Mouse (Mus musculus) forebrain, embryonic 14.5 days (tissue): ENCODE measurements at regions not wholly inside any gene's neighbourhood (a gene's known extent, or its start where the extent isn't known, plus 50 kb on each side); places are given as distances from the start of the nearest gene placed in this dataset.

Source experiments
- ATAC-seq: fragments of 200-750 bp; cut with Nextera tagmentation; 2 replicates; pipeline ENCODE4 v1.8.0; 2017; ENCODE audit warnings: mild to moderate bottlenecking, moderate library complexity
- DNase-seq: peaks from one replicate; pipeline ENCODE4 v3.0.0-alpha.2; 2015; ENCODE audit warnings: low spot score
- H3K27ac ChIP-seq: fragments of 300-500 bp; sonication (generic); 2 replicates; pipeline ENCODE4 v1.5.1; 2014; ENCODE audit warnings: low read depth, mild to moderate bottlenecking, control low read depth, low read length, moderate library complexity
- H3K27me3 ChIP-seq: fragments of 300-500 bp; sonication (generic); replicated peaks from 2 replicates; pipeline ENCODE4 v1.6.1; 2014; ENCODE audit warnings: low read length, control low read depth, mixed read lengths; ENCODE audit not compliant: control insufficient read depth, insufficient read depth
- H3K36me3 ChIP-seq: fragments of 300-500 bp; sonication (generic); 2 replicates; pipeline ENCODE4 v1.6.1; 2014; ENCODE audit warnings: low read length, control low read depth; ENCODE audit not compliant: control insufficient read depth, insufficient read depth
- H3K4me1 ChIP-seq: fragments of 300-500 bp; sonication (generic); 2 replicates; pipeline ENCODE4 v1.6.1; 2014; ENCODE audit warnings: antibody characterized with exemption, low read length, control low read depth; ENCODE audit not compliant: control insufficient read depth, insufficient read depth
- H3K4me2 ChIP-seq: fragments of 300-500 bp; sonication (generic); 2 replicates; pipeline ENCODE4 v1.6.1; 2014; ENCODE audit warnings: mild to moderate bottlenecking, control low read depth, low read length
- H3K4me3 ChIP-seq: fragments of 300-500 bp; sonication (generic); 2 replicates; pipeline ENCODE4 v1.5.1; 2014; ENCODE audit warnings: low read depth, low read length, control low read depth
- H3K9ac ChIP-seq: fragments of 300-500 bp; sonication (generic); 2 replicates; pipeline ENCODE4 v1.6.1; 2014; ENCODE audit warnings: mild to moderate bottlenecking, low read length, control low read depth, moderate library complexity
- H3K9me3 ChIP-seq: fragments of 300-500 bp; sonication (generic); replicated peaks from 2 replicates; pipeline ENCODE4 v1.6.1; 2016; ENCODE audit warnings: low read length, control low read depth, mixed read lengths; ENCODE audit not compliant: control insufficient read depth
- WGBS: fragments of 180-500 bp; shearing (Covaris S2); extraction: QIAGEN DNeasy Blood & Tissue Kit; methylation state at CpG from one replicate; pipeline ENCODE4 v1.1.7; 2014; 5-methylcytosine and 5-hydroxymethylcytosine counted together

GRCm38 (mm10) chr10:38147421-38147820, 674.2 kb downstream of the Rfpl4b start:
- ATAC-seq (no peak), DNase-seq (no peak)
- WGBS = 92% methylated on average over 2 of the region's 2 CpGs
- no peaks in the 10 kb centered on the region for H3K4me1 ChIP-seq
- no peaks in the 10 kb centered on the region for H3K9me3 ChIP-seq
- H3K4me3 ChIP-seq = no peak overlapping the region
- no peaks in the 10 kb centered on the region for H3K27me3 ChIP-seq
- no peak overlapping the region for H3K9ac ChIP-seq
- H3K27ac ChIP-seq = no peak overlapping the region
- H3K36me3 ChIP-seq = no peaks in the 10 kb centered on the region
- no peak overlapping the region for H3K4me2 ChIP-seq

GRCm38 (mm10) chr10:38139196-38139595, 682.4 kb downstream of the Rfpl4b start:
- H3K9ac ChIP-seq = no peak overlapping the region
- no peak overlapping the region for H3K27ac ChIP-seq
- no peak overlapping the region for H3K4me2 ChIP-seq
- no peaks in the 10 kb centered on the region for H3K9me3 ChIP-seq
- no peaks in the 10 kb centered on the region for H3K27me3 ChIP-seq
- H3K4me3 ChIP-seq = no peak overlapping the region
- no peaks in the 10 kb centered on the region for H3K4me1 ChIP-seq
- no peak for ATAC-seq
- no peaks in the 10 kb centered on the region for H3K36me3 ChIP-seq
- DNase-seq = no peak

GRCm38 (mm10) chr10:38121911-38122573, 699.5 kb downstream of the Rfpl4b start:
- ATAC-seq (no peak), DNase-seq (peak; percentile 13)
- H3K9me3 ChIP-seq = no peaks in the 10 kb centered on the region
- no peaks in the 10 kb centered on the region for H3K4me1 ChIP-seq
- no peak overlapping the region for H3K27ac ChIP-seq
- H3K4me3 ChIP-seq = no peak overlapping the region
- no peak overlapping the region for H3K9ac ChIP-seq
- H3K4me2 ChIP-seq = no peak overlapping the region
- H3K27me3 ChIP-seq = no peaks in the 10 kb centered on the region
- no peaks in the 10 kb centered on the region for H3K36me3 ChIP-seq
- WGBS = 81% methylated on average over 3 of the region's 3 CpGs

GRCm38 (mm10) chr10:38118601-38119000, 703.0 kb downstream of the Rfpl4b start:
- 89% methylated on average over 1 of the region's 1 CpGs for WGBS
- Histone ChIP-seq H3K27me3 (no peaks in the 10 kb centered on the region), H3K9me3 (no peaks in the 10 kb centered on the region), H3K4me3 (no peak overlapping the region), H3K4me2 (no peak overlapping the region), H3K27ac (no peak overlapping the region), H3K9ac (no peak overlapping the region), H3K4me1 (no peaks in the 10 kb centered on the region), H3K36me3 (no peaks in the 10 kb centered on the region)
- DNase-seq = no peak
- no peak for ATAC-seq

GRCm38 (mm10) chr10:38116516-38116915, 705.1 kb downstream of the Rfpl4b start:
- Histone ChIP-seq H3K36me3 (no peaks in the 10 kb centered on the region), H3K27me3 (no peaks in the 10 kb centered on the region), H3K4me2 (no peak overlapping the region), H3K4me3 (no peak overlapping the region), H3K9me3 (no peaks in the 10 kb centered on the region), H3K27ac (no peak overlapping the region), H3K9ac (no peak overlapping the region), H3K4me1 (no peaks in the 10 kb centered on the region)
- DNase-seq (no peak), ATAC-seq (no peak)
- WGBS = 83% methylated on average over 1 of the region's 1 CpGs

GRCm38 (mm10) chr10:38114194-38114593, 707.4 kb downstream of the Rfpl4b start:
- ATAC-seq (no peak), DNase-seq (no peak)
- WGBS = 88% methylated on average over 2 of the region's 2 CpGs
- H3K27ac ChIP-seq = no peak overlapping the region
- H3K4me3 ChIP-seq = no peak overlapping the region
- H3K9me3 ChIP-seq = no peaks in the 10 kb centered on the region
- H3K9ac ChIP-seq = no peak overlapping the region
- H3K4me1 ChIP-seq = no peaks in the 10 kb centered on the region
- no peak overlapping the region for H3K4me2 ChIP-seq
- no peaks in the 10 kb centered on the region for H3K27me3 ChIP-seq
- H3K36me3 ChIP-seq = no peaks in the 10 kb centered on the region

- WGBS = 64% methylated on average over 6 of the region's 6 CpGs
- no peak for DNase-seq
Measured at GRCm38 (mm10) chr10:38108591-38108990, 713.0 kb downstream of the Rfpl4b start.

GRCm38 (mm10) chr10:38103570-38103969, 718.0 kb downstream of the Rfpl4b start:
- no peaks in the 10 kb centered on the region for H3K36me3 ChIP-seq
- no peak overlapping the region for H3K4me3 ChIP-seq
- no peaks in the 10 kb centered on the region for H3K9me3 ChIP-seq
- H3K4me1 ChIP-seq = no peaks in the 10 kb centered on the region
- peak; percentile 87 for ATAC-seq
- no peak overlapping the region for H3K27ac ChIP-seq
- DNase-seq = peak; percentile 79
- no peak overlapping the region for H3K4me2 ChIP-seq
- H3K27me3 ChIP-seq = no peaks in the 10 kb centered on the region
- 32% methylated on average over 1 of the region's 1 CpGs for WGBS
- no peak overlapping the region for H3K9ac ChIP-seq

More at GRCm38 (mm10) chr10:38108591-38108990, 713.0 kb downstream of the Rfpl4b start:
- H3K4me1 ChIP-seq = no peaks in the 10 kb centered on the region
- H3K27me3 ChIP-seq = no peaks in the 10 kb centered on the region
- no peak overlapping the region for H3K9ac ChIP-seq
- no peak overlapping the region for H3K27ac ChIP-seq
- ATAC-seq = no peak
- H3K4me2 ChIP-seq = no peak overlapping the region
- no peaks in the 10 kb centered on the region for H3K9me3 ChIP-seq
- H3K36me3 ChIP-seq = no peaks in the 10 kb centered on the region
- no peak overlapping the region for H3K4me3 ChIP-seq

- Histone ChIP-seq H3K4me2 (no peak overlapping the region), H3K9me3 (no peaks in the 10 kb centered on the region), H3K27me3 (no peaks in the 10 kb centered on the region), H3K4me3 (no peak overlapping the region), H3K4me1 (no peaks in the 10 kb centered on the region), H3K36me3 (no peaks in the 10 kb centered on the region), H3K27ac (no peak overlapping the region), H3K9ac (no peak overlapping the region)
- ATAC-seq = no peak
- no peak for DNase-seq
- 96% methylated on average over 2 of the region's 2 CpGs for WGBS
Measured at GRCm38 (mm10) chr10:38078521-38078920, 743.1 kb downstream of the Rfpl4b start.
